Mouse (Mus musculus) lung, postnatal 0 days (tissue): ENCODE results near the gene Kcnj3.

Source experiments
- CTCF ChIP-seq: IDR thresholded peaks from 2 replicates; pipeline ENCODE4 v1.5.1; 2016; ENCODE audit warnings: antibody characterized with exemption, mild to moderate bottlenecking
- EP300 ChIP-seq: IDR thresholded peaks from 2 replicates; pipeline ENCODE4 v1.6.1; 2016; ENCODE audit warnings: antibody characterized with exemption, mild to moderate bottlenecking, control low read depth

- no peak for TF ChIP-seq CTCF
- TF ChIP-seq EP300: no peak
These were observed 2.2 kb downstream of the Kcnj3 start for GRCm38 (mm10) chr2:55437977-55438376.
